8 mouse cellular contexts compared by ENCODE assay signal in genomic region chr13:104286336-104286735, GRCm38 (mm10). TPM values are rescaled to one million over a fixed set of nuclear protein-coding genes. Genes with fewer than 3 reads are reported as not detected.
A peak's percentile ranks its signal among the peaks of the same experiment; 100 is the strongest.
DNase-seq lines count a peak whose midpoint lies in the region; ATAC-seq lines count a peak whose summit lies in the region.

No protein-coding gene starts in this region.

- H3K9me3 ChIP-seq in lung, embryonic 16.5 days (ENCODE audit: control insufficient read depth, low read length), result no peaks in the 10 kb centered on the region
- no peaks in the 10 kb centered on the region for H3K9me3 ChIP-seq in embryonic facial prominence, embryonic 14.5 days (ENCODE audit: control insufficient read depth, low read length)
- no peaks in the 10 kb centered on the region for H3K9me3 ChIP-seq in neural tube, embryonic 12.5 days

- no peaks in the 10 kb centered on the region for H3K36me3 ChIP-seq in lung, embryonic 16.5 days (ENCODE audit: control insufficient read depth, insufficient read depth, low read length)
- H3K36me3 ChIP-seq in embryonic facial prominence, embryonic 14.5 days (ENCODE audit: control insufficient read depth, insufficient read depth, low read length), result no peaks in the 10 kb centered on the region
- H3K36me3 ChIP-seq in neural tube, embryonic 12.5 days, result no peaks in the 10 kb centered on the region

- no peak for ATAC-seq in lung, embryonic 16.5 days (ENCODE audit: low read depth)
- ATAC-seq in embryonic facial prominence, embryonic 14.5 days (ENCODE audit: low read depth), result no peak
- ATAC-seq in neural tube, embryonic 12.5 days (ENCODE audit: low FRiP score, low read depth), result no peak; the same call in 1 of the 2 replicates

- WGBS in lung, embryonic 16.5 days, result under 1% methylated on average over 4 of the region's 4 CpGs
- WGBS in embryonic facial prominence, embryonic 14.5 days, result under 1% methylated on average over 4 of the region's 4 CpGs
- WGBS in neural tube, embryonic 12.5 days, result under 1% methylated on average over 4 of the region's 4 CpGs

- H3K4me3 ChIP-seq in lung, embryonic 16.5 days (ENCODE audit: low read length), result peak overlapping the region; percentile 59
- peak overlapping the region; percentile 39 for H3K4me3 ChIP-seq in embryonic facial prominence, embryonic 14.5 days (ENCODE audit: low read depth, low read length)
- H3K4me3 ChIP-seq in neural tube, embryonic 12.5 days, result peak overlapping the region; percentile 37

- peak overlapping the region; percentile 88 for H3K27ac ChIP-seq in lung, embryonic 16.5 days (ENCODE audit: low read length)
- peak overlapping the region; percentile 82 for H3K27ac ChIP-seq in embryonic facial prominence, embryonic 14.5 days (replicated peaks; ENCODE audit: low read depth, low read length)
- H3K27ac ChIP-seq in neural tube, embryonic 12.5 days, result no peak overlapping the region

- H3K4me2 ChIP-seq in lung, embryonic 16.5 days (ENCODE audit: low read depth, low read length), result peak overlapping the region; percentile 75
- H3K4me2 ChIP-seq in embryonic facial prominence, embryonic 14.5 days (ENCODE audit: low read depth, low read length), result peak overlapping the region; percentile 62
- H3K4me2 ChIP-seq in neural tube, embryonic 12.5 days (replicated peaks), result peak overlapping the region; percentile 70

- H3K4me1 ChIP-seq in lung, embryonic 16.5 days (replicated peaks; ENCODE audit: control insufficient read depth, insufficient read depth, low read length), result peaks cover 11% of the 10 kb centered on the region
- no peaks in the 10 kb centered on the region for H3K4me1 ChIP-seq in embryonic facial prominence, embryonic 14.5 days (ENCODE audit: control insufficient read depth, insufficient read depth, low read length)
- H3K4me1 ChIP-seq in neural tube, embryonic 12.5 days, result peaks cover 12% of the 10 kb centered on the region; the same call in 1 of the 2 replicates

- peak overlapping the region; percentile 68 for H3K9ac ChIP-seq in lung, embryonic 16.5 days (ENCODE audit: low read length)
- H3K9ac ChIP-seq in embryonic facial prominence, embryonic 14.5 days (ENCODE audit: low read depth, low read length), result peak overlapping the region; percentile 63
- H3K9ac ChIP-seq in neural tube, embryonic 12.5 days, result peak overlapping the region; percentile 52; the same call in 1 of the 2 replicates

- no peak for DNase-seq in lung, adult 18-20 months
- peak; percentile 43 for DNase-seq in embryonic facial prominence, embryonic 14.5 days (ENCODE audit: low spot score)
- peak; percentile 16 for DNase-seq in hindlimb bud, embryonic 11.5 days (ENCODE audit: extremely low spot score, low read depth, low spot score)
- DNase-seq in left cerebral cortex, adult 18-20 months (ENCODE audit: low spot score in 2 of 2), result no peak
- no peak for DNase-seq in thymus, postnatal 25 days
- DNase-seq in lung, postnatal 10 days, result no peak

- no peaks in the 10 kb centered on the region for H3K27me3 ChIP-seq in lung, embryonic 16.5 days (ENCODE audit: control insufficient read depth, insufficient read depth, low read depth, low read length)
- no peaks in the 10 kb centered on the region for H3K27me3 ChIP-seq in embryonic facial prominence, embryonic 14.5 days (replicated peaks; ENCODE audit: control insufficient read depth, insufficient read depth, low read length)
- H3K27me3 ChIP-seq in neural tube, embryonic 12.5 days (replicated peaks), result no peaks in the 10 kb centered on the region

RNA-seq across cellular contexts. Expression of gene Adamts6, which starts 1.3 kb away (rescaled TPM):
- 3.6 and 3.8 TPM in 2 replicates for polyA plus RNA-seq in lung, embryonic 16.5 days (2015; fragmentation: Nextera tagmentation; extraction: Ambion mirVana)
- 3.1 and 4.5 TPM in 2 replicates for polyA plus RNA-seq in embryonic facial prominence, embryonic 14.5 days (2014; fragmentation: Nextera tagmentation; extraction: Ambion mirVana)
- 2.1 TPM in 2 replicates for polyA plus RNA-seq in neural tube, embryonic 12.5 days (2016; fragmentation: Nextera tagmentation; extraction: Ambion mirVana)
- 1 to 10 TPM; 4.9 to 5.1 TPM for total RNA-seq in left cerebral cortex, adult 18-20 months (2021)

RNA-seq across cellular contexts. Expression of gene Ppwd1, which starts 57.7 kb away (rescaled TPM):
- polyA plus RNA-seq in lung, embryonic 16.5 days (2015; fragmentation: Nextera tagmentation; extraction: Ambion mirVana), result 16.8 and 20.1 TPM in 2 replicates
- polyA plus RNA-seq in embryonic facial prominence, embryonic 14.5 days (2014; fragmentation: Nextera tagmentation; extraction: Ambion mirVana), result 11.9 and 13.1 TPM in 2 replicates
- 11.7 and 12.3 TPM in 2 replicates for polyA plus RNA-seq in neural tube, embryonic 12.5 days (2016; fragmentation: Nextera tagmentation; extraction: Ambion mirVana)
- 10 to 100 TPM; 11.0 to 13.2 TPM for total RNA-seq in left cerebral cortex, adult 18-20 months (2021)

RNA-seq across cellular contexts. Expression of gene Cenpk, which starts 57.9 kb away (rescaled TPM):
- 68.5 and 79.8 TPM in 2 replicates for polyA plus RNA-seq in lung, embryonic 16.5 days (2015; fragmentation: Nextera tagmentation; extraction: Ambion mirVana)
- polyA plus RNA-seq in embryonic facial prominence, embryonic 14.5 days (2014; fragmentation: Nextera tagmentation; extraction: Ambion mirVana), result 52.3 and 53.4 TPM in 2 replicates
- 39.1 and 41.5 TPM in 2 replicates for polyA plus RNA-seq in neural tube, embryonic 12.5 days (2016; fragmentation: Nextera tagmentation; extraction: Ambion mirVana)
- 1 to 10 TPM; 1.1 to 1.3 TPM for total RNA-seq in left cerebral cortex, adult 18-20 months (2021)

Comparison
In these comparisons a context has a peak if more than half of its experiments do, and no peak if none do; other contexts are left out.
1. DNase-seq: peak in embryonic facial prominence, embryonic 14.5 days (single experiment) and hindlimb bud, embryonic 11.5 days (single experiment); none in lung, adult 18-20 months (0 of 2), left cerebral cortex, adult 18-20 months (0 of 2), thymus, postnatal 25 days (single experiment) and lung, postnatal 10 days (single experiment).
2. Peak in every context shown above with its lines, with median percentiles within 50 percentile points of each other: H3K4me2 ChIP-seq, H3K4me3 ChIP-seq and H3K9ac ChIP-seq.